Mouse (Mus musculus): ENCODE results near the gene Ubxn10.

The Ubxn10 gene

GRCm38 (mm10) chr4:138737031-138737430, at the start of gene Ubxn10:
Gene Ubxn10 (minus strand): TSS chr4:138737167.
- DNase-seq (ENCODE audit: low spot score): no peak

- no peak for DNase-seq (ENCODE audit: low spot score)
Observed at GRCm38 (mm10) chr4:138786141-138786540, 49.2 kb upstream of the Ubxn10 start.

GRCm38 (mm10) chr4:138785721-138786120, 48.8 kb upstream of the Ubxn10 start:
- DNase-seq (ENCODE audit: low spot score): no peak

GRCm38 (mm10) chr4:138782098-138782497, 45.1 kb upstream of the Ubxn10 start:
- no peak for DNase-seq (ENCODE audit: low spot score)

GRCm38 (mm10) chr4:138780300-138780699, 43.3 kb upstream of the Ubxn10 start:
- DNase-seq (ENCODE audit: low spot score): no peak

- no peak for DNase-seq (ENCODE audit: low spot score)
Observed at GRCm38 (mm10) chr4:138777417-138778407, 40.7 kb upstream of the Ubxn10 start.

- DNase-seq (ENCODE audit: low spot score): no peak
Observed at GRCm38 (mm10) chr4:138775435-138775834, 38.5 kb upstream of the Ubxn10 start, which contains the start of gene Pla2g2d. Gene Pla2g2d (plus strand): TSS chr4:138775735.

GRCm38 (mm10) chr4:138772386-138772785, 35.4 kb upstream of the Ubxn10 start:
- DNase-seq (ENCODE audit: low spot score): no peak

- no peak for DNase-seq (ENCODE audit: low spot score)
Observed at GRCm38 (mm10) chr4:138771970-138772369, 35.0 kb upstream of the Ubxn10 start.

- no peak for DNase-seq (ENCODE audit: low spot score)
Observed at GRCm38 (mm10) chr4:138762266-138762665, 25.3 kb upstream of the Ubxn10 start.

GRCm38 (mm10) chr4:138757416-138757815, 20.4 kb upstream of the Ubxn10 start, which contains the start of gene Pla2g2f:
Gene Pla2g2f (minus strand): TSS chr4:138757626.
- DNase-seq (ENCODE audit: low spot score): no peak

- DNase-seq (ENCODE audit: low spot score): no peak
Observed at GRCm38 (mm10) chr4:138755983-138756382, 19.0 kb upstream of the Ubxn10 start.

- no peak for DNase-seq (ENCODE audit: low spot score)
Observed at GRCm38 (mm10) chr4:138755439-138755838, 18.5 kb upstream of the Ubxn10 start.

GRCm38 (mm10) chr4:138754432-138754831, 17.5 kb upstream of the Ubxn10 start:
- DNase-seq (ENCODE audit: low spot score): no peak

- no peak for DNase-seq (ENCODE audit: low spot score)
Observed at GRCm38 (mm10) chr4:138753608-138754007, 16.6 kb upstream of the Ubxn10 start.

GRCm38 (mm10) chr4:138752603-138753002, 15.6 kb upstream of the Ubxn10 start:
- DNase-seq (ENCODE audit: low spot score): no peak

- DNase-seq (ENCODE audit: low spot score): no peak
Observed at GRCm38 (mm10) chr4:138748369-138749072, 11.6 kb upstream of the Ubxn10 start.

- no peak for DNase-seq (ENCODE audit: low spot score)
Observed at GRCm38 (mm10) chr4:138747851-138748250, 10.9 kb upstream of the Ubxn10 start.

GRCm38 (mm10) chr4:138746866-138747265, 9.9 kb upstream of the Ubxn10 start:
- DNase-seq (ENCODE audit: low spot score): no peak

- no peak for DNase-seq (ENCODE audit: low spot score)
Observed at GRCm38 (mm10) chr4:138745884-138746283, 8.9 kb upstream of the Ubxn10 start.

GRCm38 (mm10) chr4:138739136-138739851, 2.3 kb upstream of the Ubxn10 start:
- DNase-seq (ENCODE audit: low spot score): no peak

- no peak for DNase-seq (ENCODE audit: low spot score)
Observed at GRCm38 (mm10) chr4:138734863-138735262, 2.1 kb downstream of the Ubxn10 start.
